Mouse (Mus musculus) lung, postnatal 0 days (tissue): ENCODE measurements around the gene Srp14.

ENCODE experiments used
- CTCF ChIP-seq: IDR thresholded peaks from 2 replicates; pipeline ENCODE4 v1.5.1; 2016; ENCODE audit warnings: antibody characterized with exemption, mild to moderate bottlenecking
- EP300 ChIP-seq: IDR thresholded peaks from 2 replicates; pipeline ENCODE4 v1.6.1; 2016; ENCODE audit warnings: antibody characterized with exemption, mild to moderate bottlenecking, control low read depth

- no peak for TF ChIP-seq CTCF
- no peak for TF ChIP-seq EP300
Observed at GRCm38 (mm10) chr2:118461480-118462165, 17.9 kb downstream of the Srp14 start.
